Mouse (Mus musculus): Measurements from ENCODE around the gene Pou3f4.

GRCm38 (mm10) chrX:110812071-110812470 is 2.0 kb upstream of the Pou3f4 start:
- TF ChIP-seq CTCF (IDR thresholded peaks at IDR 0.05; ENCODE audit: extremely low read depth, insufficient read depth, insufficient read length, insufficient replicate concordance) (no peak), POLR2A (IDR thresholded peaks at IDR 0.05; ENCODE audit: low read depth, low read length) (no peak)

Data from spleen, adult 2 months (tissue).